Mouse (Mus musculus) myocyte (in vitro differentiated cells): ENCODE data around the gene AC134908.4. TPM values are rescaled to one million over a fixed set of nuclear protein-coding genes. Genes with fewer than 3 reads are reported as not detected.

ENCODE experiments used
- H3K27me3 ChIP-seq: one replicate; pipeline ENCODE4 v1.6.1; 2011; ENCODE audit not compliant: control insufficient read depth, insufficient read depth, insufficient read length
- H3K36me3 ChIP-seq: one replicate; pipeline ENCODE4 v1.6.1; 2011; ENCODE audit not compliant: control insufficient read depth, insufficient read depth
- H3K4me2 ChIP-seq: one replicate; pipeline ENCODE4 v1.6.1; 2011; ENCODE audit warnings: low read depth, control low read depth
- H3K4me3 ChIP-seq: one replicate; pipeline ENCODE4 v1.5.1; 2011; ENCODE audit warnings: mild to moderate bottlenecking, control low read depth, moderate library complexity
- H3K79me2 ChIP-seq: one replicate; pipeline ENCODE4 v1.6.1; 2011; ENCODE audit not compliant: control insufficient read depth, insufficient read depth
- H3ac ChIP-seq: one replicate; pipeline ENCODE4 v1.6.1; 2011; ENCODE audit not compliant: control insufficient read depth, insufficient read length
- CEBPB ChIP-seq: IDR thresholded peaks from 2 replicates; pipeline ENCODE4 v1.6.1; 2011; ENCODE audit warnings: mild to moderate bottlenecking, moderate library complexity; ENCODE audit not compliant: poor library complexity, insufficient read depth, severe bottlenecking
- E2F4 ChIP-seq: IDR thresholded peaks from one replicate; pipeline ENCODE4 v1.6.1; 2011; ENCODE audit warnings: mild to moderate bottlenecking, control low read depth, moderate library complexity; ENCODE audit not compliant: insufficient read depth
- MAX ChIP-seq: IDR thresholded peaks from one replicate; pipeline ENCODE4 v1.6.1; 2011; ENCODE audit warnings: low read depth, mild to moderate bottlenecking, control low read depth
- MYOD1 ChIP-seq, 3 experiments: IDR thresholded peaks; one replicate each; pipeline ENCODE4 v1.6.1; 2011; ENCODE audit warnings: control low read depth in 2 of 3, low read depth in 2 of 3, mild to moderate bottlenecking in 2 of 3, moderate library complexity in 1 of 3; ENCODE audit not compliant: insufficient read length in 2 of 3, control insufficient read depth in 1 of 3
- MYOG ChIP-seq, 3 experiments: IDR thresholded peaks; one replicate each; pipeline ENCODE4 v1.6.1; 2011; ENCODE audit warnings: control low read depth in 2 of 3, low read depth in 2 of 3, mild to moderate bottlenecking in 2 of 3; ENCODE audit not compliant: insufficient read length in 2 of 3, control insufficient read depth in 1 of 3, insufficient read depth in 1 of 3
- POLR2A ChIP-seq: IDR thresholded peaks from one replicate; pipeline ENCODE4 v1.6.1; 2011; ENCODE audit warnings: low read depth, mild to moderate bottlenecking, control low read depth, moderate library complexity; ENCODE audit not compliant: insufficient read length
- POLR2AphosphoS2 ChIP-seq: IDR thresholded peaks from one replicate; pipeline ENCODE4 v1.6.1; 2011; ENCODE audit warnings: low read depth, control low read depth; ENCODE audit not compliant: insufficient read length
- REST ChIP-seq: IDR thresholded peaks from one replicate; pipeline ENCODE4 v1.6.1; 2011; ENCODE audit warnings: mild to moderate bottlenecking, control low read depth, moderate library complexity; ENCODE audit not compliant: insufficient read depth, insufficient read length
- SRF ChIP-seq: IDR thresholded peaks from one replicate; pipeline ENCODE4 v1.6.1; 2011; ENCODE audit warnings: low read depth; ENCODE audit not compliant: control insufficient read depth, insufficient read length
- TCF12 ChIP-seq: IDR thresholded peaks from one replicate; pipeline ENCODE4 v1.6.1; 2011; ENCODE audit warnings: mild to moderate bottlenecking, control low read depth; ENCODE audit not compliant: poor library complexity, insufficient read depth, severe bottlenecking
- TCF3 ChIP-seq: IDR thresholded peaks from one replicate; pipeline ENCODE4 v1.6.1; 2011; ENCODE audit warnings: low read depth, control low read depth; ENCODE audit not compliant: insufficient read length
- USF1 ChIP-seq: IDR thresholded peaks from one replicate; pipeline ENCODE4 v1.6.1; 2011; ENCODE audit warnings: low read depth, mild to moderate bottlenecking, control low read depth, moderate library complexity
- polyA plus RNA-seq: library from polyadenylated mRNA; unstranded; fragments of >200 nt; fragmentation: generic; extraction: Trizol; gene quantifications from one replicate; pipeline ENCODE4 v1.2.1, GENCODE M21; 2012; ENCODE audit warnings: missing spikeins

AC134908.4 gene
- polyA plus RNA-seq, 1 experiment: not detected

GRCm38 (mm10) chr17:25842509-25842908 lies 47.0 kb upstream of the AC134908.4 start:
- TF ChIP-seq E2F4 (no peak), TCF12 (no peak), SRF (no peak), POLR2AphosphoS2 (no peak), POLR2A (no peak), CEBPB (no peak), REST (no peak)
- H3ac ChIP-seq: no peak overlapping the region
- peaks cover 12% of the 10 kb centered on the region for H3K79me2 ChIP-seq
- H3K27me3 ChIP-seq: no peaks in the 10 kb centered on the region
- H3K4me3 ChIP-seq: no peak overlapping the region
- peaks cover 13% of the 10 kb centered on the region for H3K36me3 ChIP-seq
- no peak overlapping the region for H3K4me2 ChIP-seq

GRCm38 (mm10) chr17:25841117-25841880 lies 45.8 kb upstream of the AC134908.4 start, which contains the start of gene Gm20683:
Gene Gm20683, minus strand, starts transcription at chr17:25841763.
- peaks cover 12% of the 10 kb centered on the region for H3K79me2 ChIP-seq
- peak; percentile 21 for TF ChIP-seq SRF
- TF ChIP-seq MYOG (IDR thresholded peaks at IDR 0.05; ENCODE audit: control insufficient read depth in 1 of 3, insufficient read depth in 1 of 3, insufficient read length in 2 of 3, low read depth in 2 of 3): no peak
- no peak within 1 kb of the TSS for H3K4me2 ChIP-seq
- H3K27me3 ChIP-seq: no peaks in the 10 kb centered on the region
- H3K4me3 ChIP-seq: no peak within 1 kb of the TSS
- H3ac ChIP-seq: no peak within 1 kb of the TSS
- H3K36me3 ChIP-seq: peaks cover 13% of the 10 kb centered on the region

GRCm38 (mm10) chr17:25840519-25840918 lies 45.1 kb upstream of the AC134908.4 start:
- Histone ChIP-seq H3K4me2 (no peak overlapping the region), H3ac (no peak overlapping the region), H3K79me2 (peaks cover 12% of the 10 kb centered on the region), H3K36me3 (peaks cover 13% of the 10 kb centered on the region), H3K27me3 (no peaks in the 10 kb centered on the region), H3K4me3 (no peak overlapping the region)
- TF ChIP-seq MAX (no peak), CEBPB (no peak), USF1 (no peak), MYOG (IDR thresholded peaks at IDR 0.05; ENCODE audit: control insufficient read depth in 1 of 3, insufficient read depth in 1 of 3, insufficient read length in 2 of 3, low read depth in 2 of 3) (no peak), E2F4 (no peak), SRF (no peak), TCF3 (no peak), POLR2AphosphoS2 (no peak), TCF12 (no peak)

DNA sequence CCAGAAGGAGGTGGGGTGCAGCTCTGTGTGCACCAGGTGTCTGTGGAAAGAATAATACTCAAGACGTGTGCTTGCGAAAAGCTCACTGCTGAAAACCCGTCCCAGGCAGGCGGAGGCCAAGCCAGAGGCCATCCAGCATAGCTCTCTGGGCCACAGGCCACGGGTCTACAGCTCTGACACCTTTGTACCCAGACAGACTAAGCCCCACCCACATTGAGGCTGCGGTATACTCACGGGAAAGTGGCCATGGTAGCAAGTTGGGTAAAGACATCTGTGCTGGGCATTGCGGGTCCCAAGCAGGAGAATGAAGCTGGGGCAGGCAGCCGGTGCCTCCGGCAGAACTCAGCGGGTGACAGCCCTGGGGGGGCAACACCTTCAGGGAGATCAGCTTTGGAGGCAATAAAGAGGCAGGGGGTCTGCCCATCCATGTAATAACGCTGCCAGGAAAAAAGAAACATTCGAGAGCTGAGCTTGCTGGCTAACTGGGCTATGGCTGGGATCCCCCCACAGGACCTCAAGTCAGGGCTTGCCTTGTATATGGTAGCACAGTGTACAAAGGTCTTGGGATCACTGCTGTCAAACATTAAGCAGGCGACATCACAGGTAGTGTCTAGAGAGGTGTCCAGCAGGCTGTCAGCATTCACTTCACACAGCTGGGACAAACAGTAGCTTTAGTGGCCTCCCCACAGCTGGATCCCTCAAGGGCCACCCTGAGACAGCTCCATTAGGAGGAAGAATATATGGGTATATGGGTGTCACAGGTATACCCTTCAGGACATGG lies 44.2 kb upstream of the AC134908.4 start:
- Histone ChIP-seq H3K36me3 (peaks cover 13% of the 10 kb centered on the region), H3K27me3 (no peaks in the 10 kb centered on the region), H3K4me3 (no peak overlapping the region), H3ac (no peak overlapping the region), H3K4me2 (no peak overlapping the region), H3K79me2 (peaks cover 14% of the 10 kb centered on the region)
- no peak for TF ChIP-seq POLR2A

- no peaks in the 10 kb centered on the region for H3K27me3 ChIP-seq
- H3ac ChIP-seq: no peak overlapping the region
- TF ChIP-seq USF1: no peak
- TF ChIP-seq TCF3: no peak
- no peak for TF ChIP-seq MAX
- TF ChIP-seq MYOD1 (IDR thresholded peaks at IDR 0.05; ENCODE audit: control insufficient read depth in 1 of 3, insufficient read length in 2 of 3, low read depth in 2 of 3): no peak
- no peak for TF ChIP-seq SRF
- no peak for TF ChIP-seq POLR2AphosphoS2
- no peak overlapping the region for H3K4me2 ChIP-seq
- peaks cover 13% of the 10 kb centered on the region for H3K36me3 ChIP-seq
- H3K4me3 ChIP-seq: no peak overlapping the region
- peaks cover 20% of the 10 kb centered on the region for H3K79me2 ChIP-seq
Measured at GRCm38 (mm10) chr17:25838904-25839303, 43.4 kb upstream of the AC134908.4 start.
